ENCODE assay signal across 13 mouse cellular contexts in genomic region chr4:57560010-57560409, GRCm38 (mm10). TPM values are rescaled to one million over a fixed set of nuclear protein-coding genes. Genes with fewer than 3 reads are reported as not detected.
DNase-seq lines count a peak whose midpoint lies in the region; ATAC-seq lines count a peak whose summit lies in the region.
"Had no signal": no experiment of that assay in that cellular context is flagged by ENCODE, and none has a peak within 500 bp of the region (broad histone marks: within the 10 kb centered on the region; RNA-seq: fewer than 3 reads in every experiment).

No protein-coding gene starts in this region.

- no peaks in the 10 kb centered on the region for H3K9me3 ChIP-seq in hindbrain, embryonic 10.5 days
- H3K9me3 ChIP-seq in hindbrain, embryonic 11.5 days (ENCODE audit: control insufficient read depth, low read length), result no peaks in the 10 kb centered on the region

- no peaks in the 10 kb centered on the region for H3K36me3 ChIP-seq in hindbrain, embryonic 10.5 days
- no peaks in the 10 kb centered on the region for H3K36me3 ChIP-seq in hindbrain, embryonic 11.5 days (ENCODE audit: control insufficient read depth, insufficient read depth, low read length)

- no peaks in the 10 kb centered on the region for H3K27me3 ChIP-seq in hindbrain, embryonic 10.5 days (ENCODE audit: insufficient read depth, poor library complexity, severe bottlenecking)
- H3K27me3 ChIP-seq in hindbrain, embryonic 11.5 days (ENCODE audit: control insufficient read depth, insufficient read depth, low read length), result no peaks in the 10 kb centered on the region

- no peak overlapping the region for H3K9ac ChIP-seq in hindbrain, embryonic 11.5 days (ENCODE audit: low read depth, low read length)

- peaks cover 17% of the 10 kb centered on the region; the same call in 1 of the 2 replicates for H3K4me1 ChIP-seq in hindbrain, embryonic 10.5 days (replicated peaks)
- no peaks in the 10 kb centered on the region for H3K4me1 ChIP-seq in hindbrain, embryonic 11.5 days (replicated peaks; ENCODE audit: control insufficient read depth, insufficient read depth, low read length)

- WGBS in hindbrain, embryonic 10.5 days, result 66% methylated on average over 3 of the region's 3 CpGs
- 64% methylated on average over 3 of the region's 3 CpGs for WGBS in hindbrain, embryonic 11.5 days

- DNase-seq in hindbrain, embryonic 10.5 days (ENCODE audit: low spot score), result peak; percentile 12
- no peak for DNase-seq in hindbrain, embryonic 11.5 days (ENCODE audit: low spot score)
- DNase-seq in R1 (ENCODE audit: low read depth, low spot score), result peak; percentile 82
- DNase-seq in heart, postnatal 4 days, result peak; percentile 46
- DNase-seq in lung, postnatal 36 days, result peak; percentile 39
- no peak for DNase-seq in left cerebral cortex, postnatal 10 days (ENCODE audit: extremely low spot score in 1 of 2, low spot score in 2 of 2)
- DNase-seq in layer of hippocampus, postnatal 25 days (ENCODE audit: extremely low spot score in 1 of 2, low spot score in 1 of 2), result no peak
- DNase-seq: adrenal gland, postnatal 36 days; cerebellum, postnatal 36 days; liver; thymus, adult 2 months had no signal

- H3K4me2 ChIP-seq in hindbrain, embryonic 11.5 days (replicated peaks; ENCODE audit: low read depth, low read length), result no peak overlapping the region

- H3K4me3 ChIP-seq in hindbrain, embryonic 10.5 days, result no peak overlapping the region
- no peak overlapping the region for H3K4me3 ChIP-seq in hindbrain, embryonic 11.5 days (ENCODE audit: low read depth, low read length)

- intact Hi-C loops in left cerebral cortex, postnatal 10 days (cut with DNase I), result no loop called here

- ATAC-seq in hindbrain, embryonic 11.5 days (ENCODE audit: low FRiP score), result no peak
- ATAC-seq in erythroid progenitor cell, adult 5-6 weeks (replicated peaks; ENCODE audit: low FRiP score, poor library complexity, severe bottlenecking), result no peak

- peak overlapping the region; percentile 56; the same call in 1 of the 2 replicates for H3K27ac ChIP-seq in hindbrain, embryonic 10.5 days
- no peak overlapping the region for H3K27ac ChIP-seq in hindbrain, embryonic 11.5 days (ENCODE audit: low read depth, low read length)

RNA-seq across cellular contexts. Expression of gene Pakap, which starts 8.0 kb away (rescaled TPM):
- polyA plus RNA-seq in hindbrain, embryonic 10.5 days (2016; fragmentation: Nextera tagmentation; extraction: Ambion mirVana), result 25.3 and 32.6 TPM in 2 replicates
- 23.9 and 24.7 TPM in 2 replicates for polyA plus RNA-seq in hindbrain, embryonic 11.5 days (2014; fragmentation: Nextera tagmentation; extraction: Ambion mirVana)
- total RNA-seq in heart, postnatal 4 days (2021), result 10 to 100 TPM; 73.5 to 80.4 TPM
- total RNA-seq in left cerebral cortex, postnatal 10 days (2021), result 10 to 100 TPM; 19.1 to 20.7 TPM
- total RNA-seq in erythroid progenitor cell, adult 5-6 weeks (2015; ENCODE audit: low replicate concordance), result not detected in 2 replicates
- 1.2 TPM in 1 of 2 replicates, not detected in the other for total RNA-seq in erythroid progenitor cell, adult 5-6 weeks (2017; ENCODE audit: low replicate concordance)
- 10 to 100 TPM; 23.4 to 28.3 TPM for total RNA-seq in layer of hippocampus, postnatal 25 days (2021)
- total RNA-seq: monocyte, adult 5-6 weeks had no signal

Comparison
In these comparisons a context has a peak if more than half of its experiments do, and no peak if none do; other contexts are left out.
1. DNase-seq: peak in hindbrain, embryonic 10.5 days (single experiment), R1 (single experiment), heart, postnatal 4 days (single experiment) and lung, postnatal 36 days (single experiment); none in hindbrain, embryonic 11.5 days (single experiment), left cerebral cortex, postnatal 10 days (0 of 2) and layer of hippocampus, postnatal 25 days (0 of 2).
2. RNA of gene Pakap, which starts 8.0 kb away (total RNA-seq): 73.5 to 80.4 TPM in heart, postnatal 4 days, 23.4 to 28.3 TPM in layer of hippocampus, postnatal 25 days and 19.1 to 20.7 TPM in left cerebral cortex, postnatal 10 days; 1.2 TPM in erythroid progenitor cell, adult 5-6 weeks; every median in the first group is over 4 times any median in the second.